Mouse (Mus musculus): Measurements from ENCODE around the gene Gamt. TPM values are rescaled to one million over a fixed set of nuclear protein-coding genes. Genes with fewer than 3 reads are reported as not detected.
A peak's percentile ranks its signal among the peaks of the same experiment; 100 is the strongest.

Gamt gene
- polyA plus RNA-seq, 1 experiment from 2014 or later: 38.3 TPM

GRCm38 (mm10) chr10:80296824-80297223 lies 36.0 kb upstream of the Gamt start:
- 82% methylated on average over 5 of the region's 5 CpGs for WGBS
- no peaks in the 10 kb centered on the region for H3K9me3 ChIP-seq
- peaks cover 92% of the 10 kb centered on the region for H3K4me1 ChIP-seq (replicated peaks)
- H3K36me3 ChIP-seq: peaks cover 21% of the 10 kb centered on the region
- no peak for DNase-seq (ENCODE audit: low spot score)
- H3K4me3 ChIP-seq: peak overlapping the region; percentile 88
- H3K27me3 ChIP-seq (ENCODE audit: insufficient read depth, poor library complexity, severe bottlenecking): peaks cover 53% of the 10 kb centered on the region
- peak overlapping the region; percentile 96 for H3K27ac ChIP-seq

- peaks cover 84% of the 10 kb centered on the region for H3K4me1 ChIP-seq (replicated peaks)
- H3K4me3 ChIP-seq: peak within 1 kb of the TSS; percentile 88
- WGBS: 1% methylated on average over 26 of the region's 26 CpGs
- H3K9me3 ChIP-seq: no peaks in the 10 kb centered on the region
- H3K36me3 ChIP-seq: peaks cover 21% of the 10 kb centered on the region
- peaks cover 43% of the 10 kb centered on the region for H3K27me3 ChIP-seq (ENCODE audit: insufficient read depth, poor library complexity, severe bottlenecking)
- peak within 1 kb of the TSS; percentile 96 for H3K27ac ChIP-seq
- peak; percentile 87 for DNase-seq (ENCODE audit: low spot score)
Measured at GRCm38 (mm10) chr10:80295618-80296425, 35.0 kb upstream of the Gamt start, which contains the start of gene Apc2. Apc2 (plus strand) TSS chr10:80295977.

- DNase-seq (ENCODE audit: low spot score): no peak
- peaks cover 34% of the 10 kb centered on the region for H3K27me3 ChIP-seq (ENCODE audit: insufficient read depth, poor library complexity, severe bottlenecking)
- WGBS: 47% methylated on average over 7 of the region's 7 CpGs
- no peaks in the 10 kb centered on the region for H3K9me3 ChIP-seq
- peak overlapping the region; percentile 35 for H3K27ac ChIP-seq
- peak overlapping the region; percentile 88; the same call in 1 of the 2 replicates for H3K4me3 ChIP-seq
- peaks cover 74% of the 10 kb centered on the region for H3K4me1 ChIP-seq (replicated peaks)
- peaks cover 21% of the 10 kb centered on the region for H3K36me3 ChIP-seq
Measured at GRCm38 (mm10) chr10:80294788-80295303, 34.0 kb upstream of the Gamt start.

- peak overlapping the region; percentile 88 for H3K4me3 ChIP-seq
Measured at GRCm38 (mm10) chr10:80294311-80294710, 33.5 kb upstream of the Gamt start.

GRCm38 (mm10) chr10:80293325-80293724 lies 32.5 kb upstream of the Gamt start:
- Histone ChIP-seq H3K4me1 (replicated peaks) (peaks cover 59% of the 10 kb centered on the region), H3K9me3 (no peaks in the 10 kb centered on the region), H3K36me3 (peaks cover 35% of the 10 kb centered on the region), H3K4me3 (peak overlapping the region; percentile 88), H3K27me3 (ENCODE audit: insufficient read depth, poor library complexity, severe bottlenecking) (peaks cover 18% of the 10 kb centered on the region), H3K27ac (peak overlapping the region; percentile 99)
- DNase-seq (ENCODE audit: low spot score): no peak
- WGBS: 34% methylated on average over 14 of the region's 14 CpGs

More at GRCm38 (mm10) chr10:80294311-80294710, 33.5 kb upstream of the Gamt start:
- peaks cover 28% of the 10 kb centered on the region for H3K27me3 ChIP-seq (ENCODE audit: insufficient read depth, poor library complexity, severe bottlenecking)
- 76% methylated on average over 4 of the region's 4 CpGs for WGBS
- no peak for DNase-seq (ENCODE audit: low spot score)
- H3K36me3 ChIP-seq: peaks cover 25% of the 10 kb centered on the region
- no peaks in the 10 kb centered on the region for H3K9me3 ChIP-seq
- H3K27ac ChIP-seq: no peak overlapping the region; the same call in 1 of the 2 replicates
- H3K4me1 ChIP-seq (replicated peaks): peaks cover 69% of the 10 kb centered on the region

GRCm38 (mm10) chr10:80292251-80293146 lies 31.7 kb upstream of the Gamt start, which contains the start of gene Rps15:
Rps15 (plus strand) TSS chr10:80292453.
- WGBS: under 1% methylated on average over 72 of the region's 72 CpGs

GRCm38 (mm10) chr10:80288657-80289056 lies 27.8 kb upstream of the Gamt start:
- no peak overlapping the region for H3K27ac ChIP-seq
- DNase-seq (ENCODE audit: low spot score): no peak
- 66% methylated on average over 8 of the region's 8 CpGs for WGBS
- H3K36me3 ChIP-seq: peaks cover 67% of the 10 kb centered on the region
- no peaks in the 10 kb centered on the region for H3K9me3 ChIP-seq
- peaks cover 17% of the 10 kb centered on the region for H3K4me1 ChIP-seq (replicated peaks)
- no peak overlapping the region for H3K4me3 ChIP-seq
- no peaks in the 10 kb centered on the region for H3K27me3 ChIP-seq (ENCODE audit: insufficient read depth, poor library complexity, severe bottlenecking)

More at GRCm38 (mm10) chr10:80292251-80293146, 31.7 kb upstream of the Gamt start, which contains the start of gene Rps15:
- H3K27ac ChIP-seq: peak within 1 kb of the TSS; percentile 99
- peak within 1 kb of the TSS; percentile 88 for H3K4me3 ChIP-seq
- peaks cover 43% of the 10 kb centered on the region for H3K36me3 ChIP-seq
- H3K9me3 ChIP-seq: no peaks in the 10 kb centered on the region
- peaks cover 51% of the 10 kb centered on the region for H3K4me1 ChIP-seq (replicated peaks)
- peaks cover 10% of the 10 kb centered on the region for H3K27me3 ChIP-seq (ENCODE audit: insufficient read depth, poor library complexity, severe bottlenecking)
- peak; percentile 97 for DNase-seq (ENCODE audit: low spot score)

- DNase-seq (ENCODE audit: low spot score): no peak
- peaks cover 12% of the 10 kb centered on the region for H3K4me1 ChIP-seq (replicated peaks)
- H3K36me3 ChIP-seq: peaks cover 67% of the 10 kb centered on the region
- no peaks in the 10 kb centered on the region for H3K27me3 ChIP-seq (ENCODE audit: insufficient read depth, poor library complexity, severe bottlenecking)
- 95% methylated on average over 12 of the region's 12 CpGs for WGBS
- no peak overlapping the region for H3K4me3 ChIP-seq
- no peaks in the 10 kb centered on the region for H3K9me3 ChIP-seq
- 0 out of 2 replicates have a peak overlapping the region, but pooled peaks have one; percentile 35 for H3K27ac ChIP-seq
Measured at GRCm38 (mm10) chr10:80288097-80288496, 27.3 kb upstream of the Gamt start.

- no peaks in the 10 kb centered on the region for H3K9me3 ChIP-seq
- no peak overlapping the region for H3K4me3 ChIP-seq
- 71% methylated on average over 9 of the region's 15 CpGs for WGBS
- DNase-seq (ENCODE audit: low spot score): no peak
- H3K27ac ChIP-seq: 0 out of 2 replicates have a peak overlapping the region, but pooled peaks have one; percentile 47
- H3K4me1 ChIP-seq (replicated peaks): peaks cover 14% of the 10 kb centered on the region
- H3K27me3 ChIP-seq (ENCODE audit: insufficient read depth, poor library complexity, severe bottlenecking): no peaks in the 10 kb centered on the region
- peaks cover 93% of the 10 kb centered on the region for H3K36me3 ChIP-seq
Measured at GRCm38 (mm10) chr10:80285222-80286070, 24.6 kb upstream of the Gamt start.

GRCm38 (mm10) chr10:80282481-80283441 lies 21.9 kb upstream of the Gamt start:
- no peaks in the 10 kb centered on the region for H3K27me3 ChIP-seq (ENCODE audit: insufficient read depth, poor library complexity, severe bottlenecking)
- DNase-seq (ENCODE audit: low spot score): no peak
- WGBS: 92% methylated on average over 20 of the region's 20 CpGs
- H3K36me3 ChIP-seq: peaks cover 100% of the 10 kb centered on the region
- H3K27ac ChIP-seq: no peak overlapping the region
- no peak overlapping the region for H3K4me3 ChIP-seq
- H3K9me3 ChIP-seq: no peaks in the 10 kb centered on the region
- peaks cover 14% of the 10 kb centered on the region for H3K4me1 ChIP-seq (replicated peaks)

- no peak for DNase-seq (ENCODE audit: low spot score)
- H3K27ac ChIP-seq: no peak overlapping the region
- H3K36me3 ChIP-seq: peaks cover 100% of the 10 kb centered on the region
- peaks cover 14% of the 10 kb centered on the region for H3K4me1 ChIP-seq (replicated peaks)
- WGBS: 87% methylated on average over 8 of the region's 8 CpGs
- no peak overlapping the region for H3K4me3 ChIP-seq
- no peaks in the 10 kb centered on the region for H3K9me3 ChIP-seq
- H3K27me3 ChIP-seq (ENCODE audit: insufficient read depth, poor library complexity, severe bottlenecking): no peaks in the 10 kb centered on the region
Measured at GRCm38 (mm10) chr10:80281921-80282371, 21.1 kb upstream of the Gamt start.

All from hindbrain, embryonic 10.5 days (tissue).